Mouse (Mus musculus) hindbrain, embryonic 14.5 days (tissue): ENCODE data around the gene Bcr. TPM values are rescaled to one million over a fixed set of nuclear protein-coding genes. Genes with fewer than 3 reads are reported as not detected.
A peak's percentile ranks its signal among the peaks of the same experiment; 100 is the strongest.

ENCODE experiments used
- ATAC-seq: fragments of 200-750 bp; cut with Nextera tagmentation; 2 replicates; pipeline ENCODE4 v1.8.0; 2017; ENCODE audit warnings: moderate number of reproducible peaks, mild to moderate bottlenecking, moderate TSS enrichment, moderate library complexity; ENCODE audit not compliant: low FRiP score
- DNase-seq: peaks from one replicate; pipeline ENCODE4 v3.0.0-alpha.2; 2015; ENCODE audit warnings: low spot score
- H3K27ac ChIP-seq: fragments of 300-500 bp; sonication (generic); 2 replicates; pipeline ENCODE4 v1.5.1; 2014; ENCODE audit warnings: mild to moderate bottlenecking, moderate library complexity
- H3K27me3 ChIP-seq: fragments of 300-500 bp; sonication (generic); 2 replicates; pipeline ENCODE4 v1.6.1; 2014; ENCODE audit warnings: mild to moderate bottlenecking, low read length, mixed read lengths; ENCODE audit not compliant: control insufficient read depth, insufficient read depth
- H3K36me3 ChIP-seq: fragments of 300-500 bp; sonication (generic); replicated peaks from 2 replicates; pipeline ENCODE4 v1.6.1; 2014; ENCODE audit not compliant: control insufficient read depth, insufficient read depth
- H3K4me1 ChIP-seq: fragments of 300-500 bp; sonication (generic); replicated peaks from 2 replicates; pipeline ENCODE4 v1.6.1; 2014; ENCODE audit warnings: antibody characterized with exemption, low read length, mixed read lengths; ENCODE audit not compliant: control insufficient read depth, insufficient read depth
- H3K4me2 ChIP-seq: fragments of 300-500 bp; sonication (generic); replicated peaks from 2 replicates; pipeline ENCODE4 v1.6.1; 2014; ENCODE audit warnings: mild to moderate bottlenecking, moderate library complexity
- H3K4me3 ChIP-seq: fragments of 300-500 bp; sonication (generic); replicated peaks from 2 replicates; pipeline ENCODE4 v1.5.1; 2014; ENCODE audit warnings: mild to moderate bottlenecking, low read length
- H3K9ac ChIP-seq: fragments of 300-500 bp; sonication (generic); 2 replicates; pipeline ENCODE4 v1.6.1; 2014
- H3K9me3 ChIP-seq: fragments of 300-500 bp; sonication (generic); 2 replicates; pipeline ENCODE4 v1.6.1; 2016; ENCODE audit warnings: low read length; ENCODE audit not compliant: control insufficient read depth
- WGBS: fragments of 180-500 bp; shearing (Covaris S2); extraction: QIAGEN DNeasy Blood & Tissue Kit; methylation state at CpG from one replicate; pipeline ENCODE4 v1.1.7; 2014; 5-methylcytosine and 5-hydroxymethylcytosine counted together
- polyA plus RNA-seq: library from polyadenylated mRNA; unstranded; fragments of >200 nt; fragmentation: Nextera tagmentation; extraction: Ambion mirVana; gene quantifications from 2 replicates; pipeline ENCODE4 v1.2.1, GENCODE M21; 2014

Gene Bcr
- polyA plus RNA-seq, 1 experiment from 2014 or later = 24.0 TPM

DNA sequence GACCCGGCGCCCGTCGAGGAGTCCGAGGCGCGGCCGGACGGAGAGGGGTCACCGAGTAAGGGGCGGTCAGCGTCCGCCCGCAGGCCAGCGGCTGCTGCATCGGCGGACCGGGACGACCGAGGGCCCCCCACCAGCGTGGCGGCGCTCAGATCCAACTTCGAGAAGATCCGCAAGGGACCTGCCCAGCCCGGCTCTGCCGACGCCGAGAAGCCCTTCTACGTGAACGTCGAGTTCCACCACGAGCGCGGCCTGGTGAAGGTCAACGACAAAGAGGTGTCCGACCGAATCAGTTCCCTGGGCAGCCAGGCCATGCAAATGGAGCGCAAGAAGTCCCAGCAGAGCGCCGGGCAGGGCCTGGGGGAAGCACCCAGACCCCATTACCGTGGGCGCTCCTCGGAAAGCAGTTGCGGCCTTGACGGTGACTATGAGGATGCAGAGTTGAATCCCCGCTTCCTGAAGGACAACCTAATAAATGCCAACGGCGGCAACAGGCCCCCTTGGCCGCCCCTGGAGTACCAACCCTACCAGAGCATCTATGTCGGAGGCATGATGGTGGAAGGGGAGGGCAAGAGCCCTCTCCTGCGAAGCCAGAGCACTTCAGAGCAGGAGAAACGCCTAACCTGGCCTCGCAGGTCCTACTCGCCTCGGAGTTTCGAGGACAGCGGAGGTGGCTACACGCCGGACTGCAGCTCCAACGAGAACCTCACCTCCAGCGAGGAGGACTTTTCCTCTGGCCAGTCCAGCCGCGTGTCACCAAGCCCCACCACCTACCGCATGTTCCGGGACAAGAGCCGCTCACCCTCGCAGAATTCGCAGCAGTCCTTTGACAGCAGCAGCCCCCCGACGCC, 1.2 kb downstream of the Bcr start:
- Histone ChIP-seq H3K36me3 (no peaks in the 10 kb centered on the region), H3K9me3 (no peaks in the 10 kb centered on the region), H3K4me2 (peak overlapping the region; percentile 92), H3K27ac (peak overlapping the region; percentile 89), H3K4me1 (peaks cover 60% of the 10 kb centered on the region), H3K9ac (peak overlapping the region; percentile 91), H3K27me3 (no peaks in the 10 kb centered on the region), H3K4me3 (peak overlapping the region; percentile 91)
- WGBS = 2% methylated on average over 71 of the region's 71 CpGs
- ATAC-seq (no peak), DNase-seq (no peak)

- Histone ChIP-seq H3K27ac (no peak overlapping the region), H3K9me3 (no peaks in the 10 kb centered on the region), H3K9ac (peak overlapping the region; percentile 91), H3K36me3 (no peaks in the 10 kb centered on the region), H3K4me1 (peaks cover 65% of the 10 kb centered on the region), H3K27me3 (no peaks in the 10 kb centered on the region), H3K4me2 (peak overlapping the region; percentile 92), H3K4me3 (peak overlapping the region; percentile 91)
- WGBS = 15% methylated on average over 6 of the region's 6 CpGs
- DNase-seq (no peak), ATAC-seq (no peak)
These were observed 1.8 kb downstream of the Bcr start for GRCm38 (mm10) chr10:75062189-75062561.

DNA sequence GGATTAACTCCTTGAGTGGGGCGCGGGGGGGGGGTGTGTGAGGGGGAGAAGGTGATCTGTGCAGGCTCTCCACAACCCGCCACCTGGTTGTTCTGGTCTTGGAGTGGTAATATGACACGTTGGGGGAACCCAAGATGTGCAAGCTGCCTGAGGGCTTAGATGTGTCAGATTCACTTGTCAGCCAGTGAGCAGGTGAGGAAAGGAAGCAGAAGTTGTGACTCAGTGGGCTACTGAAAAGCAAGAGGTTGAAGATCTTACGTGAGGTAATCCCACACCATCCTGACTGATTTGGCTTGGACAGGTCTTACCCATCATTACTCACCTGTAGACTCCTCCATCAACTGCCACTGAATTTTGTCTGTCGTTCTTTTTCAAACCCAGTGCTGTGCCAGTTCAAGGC, 2.2 kb downstream of the Bcr start:
- WGBS = 55% methylated on average over 6 of the region's 6 CpGs
- peaks cover 69% of the 10 kb centered on the region for H3K4me1 ChIP-seq
- H3K27ac ChIP-seq = no peak overlapping the region
- peak overlapping the region; percentile 91 for H3K4me3 ChIP-seq
- no peaks in the 10 kb centered on the region for H3K36me3 ChIP-seq
- peak overlapping the region; percentile 92 for H3K4me2 ChIP-seq
- no peak for DNase-seq
- H3K9me3 ChIP-seq = no peaks in the 10 kb centered on the region
- H3K9ac ChIP-seq = peak overlapping the region; percentile 91
- no peaks in the 10 kb centered on the region for H3K27me3 ChIP-seq
- no peak for ATAC-seq

- Histone ChIP-seq H3K27ac (no peak overlapping the region), H3K27me3 (no peaks in the 10 kb centered on the region), H3K4me2 (peak overlapping the region; percentile 92), H3K36me3 (no peaks in the 10 kb centered on the region), H3K4me3 (peak overlapping the region; percentile 91), H3K4me1 (peaks cover 69% of the 10 kb centered on the region), H3K9me3 (no peaks in the 10 kb centered on the region), H3K9ac (peak overlapping the region; percentile 32)
- 54% methylated on average over 12 of the region's 12 CpGs for WGBS
- ATAC-seq = no peak
- DNase-seq = no peak
These were observed 3.0 kb downstream of the Bcr start for GRCm38 (mm10) chr10:75063301-75063965.

- Histone ChIP-seq H3K9ac (no peak overlapping the region), H3K9me3 (no peaks in the 10 kb centered on the region), H3K4me3 (no peak overlapping the region), H3K27me3 (no peaks in the 10 kb centered on the region), H3K4me2 (peak overlapping the region; percentile 92; the same call in 1 of the 2 replicates), H3K27ac (no peak overlapping the region), H3K36me3 (no peaks in the 10 kb centered on the region), H3K4me1 (peaks cover 68% of the 10 kb centered on the region)
- DNase-seq = no peak
- WGBS = 72% methylated on average over 6 of the region's 6 CpGs
- no peak for ATAC-seq
These were observed 5.3 kb downstream of the Bcr start for GRCm38 (mm10) chr10:75065691-75066090.

DNA sequence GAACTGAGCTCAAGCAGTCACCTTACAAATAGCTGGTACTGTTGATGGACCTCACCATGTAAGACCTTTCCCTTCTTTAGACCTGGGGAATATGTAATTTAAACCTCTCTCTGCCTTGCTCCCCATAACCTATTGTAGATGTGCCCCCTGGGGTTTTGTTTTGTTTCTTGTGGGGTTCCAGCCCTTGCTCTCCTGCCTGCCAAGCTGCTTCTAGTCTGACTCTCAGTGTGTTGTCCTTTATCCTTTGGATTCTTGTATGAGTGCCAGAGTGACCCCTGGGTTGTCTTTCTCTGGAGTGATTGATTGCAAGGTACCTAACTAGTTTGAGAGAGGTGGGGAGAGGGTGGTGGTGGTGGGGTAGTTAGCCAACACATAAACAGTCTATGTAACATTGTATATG, 7.1 kb downstream of the Bcr start:
- H3K4me1 ChIP-seq = peaks cover 59% of the 10 kb centered on the region
- no peaks in the 10 kb centered on the region for H3K27me3 ChIP-seq
- DNase-seq = no peak
- ATAC-seq = no peak
- H3K27ac ChIP-seq = no peak overlapping the region
- no peak overlapping the region for H3K4me2 ChIP-seq
- H3K4me3 ChIP-seq = no peak overlapping the region
- no peaks in the 10 kb centered on the region for H3K9me3 ChIP-seq
- H3K9ac ChIP-seq = no peak overlapping the region
- H3K36me3 ChIP-seq = no peaks in the 10 kb centered on the region

- H3K27ac ChIP-seq = no peak overlapping the region
- no peaks in the 10 kb centered on the region for H3K27me3 ChIP-seq
- H3K9me3 ChIP-seq = no peaks in the 10 kb centered on the region
- peaks cover 52% of the 10 kb centered on the region for H3K4me1 ChIP-seq
- DNase-seq (no peak), ATAC-seq (no peak)
- no peaks in the 10 kb centered on the region for H3K36me3 ChIP-seq
- 60% methylated on average over 2 of the region's 2 CpGs for WGBS
- no peak overlapping the region for H3K4me3 ChIP-seq
- H3K9ac ChIP-seq = no peak overlapping the region
- no peak overlapping the region for H3K4me2 ChIP-seq
These were observed 7.7 kb downstream of the Bcr start for GRCm38 (mm10) chr10:75068086-75068485.

- no peak overlapping the region for H3K9ac ChIP-seq
- no peak overlapping the region for H3K4me2 ChIP-seq
- H3K9me3 ChIP-seq = no peaks in the 10 kb centered on the region
- no peak overlapping the region for H3K27ac ChIP-seq
- peaks cover 45% of the 10 kb centered on the region for H3K4me1 ChIP-seq
- no peaks in the 10 kb centered on the region for H3K36me3 ChIP-seq
- no peak overlapping the region for H3K4me3 ChIP-seq
- WGBS = 63% methylated on average over 12 of the region's 12 CpGs
- no peak for DNase-seq
- no peak for ATAC-seq
- H3K27me3 ChIP-seq = no peaks in the 10 kb centered on the region
These were observed 8.4 kb downstream of the Bcr start for GRCm38 (mm10) chr10:75068624-75069328.

DNA sequence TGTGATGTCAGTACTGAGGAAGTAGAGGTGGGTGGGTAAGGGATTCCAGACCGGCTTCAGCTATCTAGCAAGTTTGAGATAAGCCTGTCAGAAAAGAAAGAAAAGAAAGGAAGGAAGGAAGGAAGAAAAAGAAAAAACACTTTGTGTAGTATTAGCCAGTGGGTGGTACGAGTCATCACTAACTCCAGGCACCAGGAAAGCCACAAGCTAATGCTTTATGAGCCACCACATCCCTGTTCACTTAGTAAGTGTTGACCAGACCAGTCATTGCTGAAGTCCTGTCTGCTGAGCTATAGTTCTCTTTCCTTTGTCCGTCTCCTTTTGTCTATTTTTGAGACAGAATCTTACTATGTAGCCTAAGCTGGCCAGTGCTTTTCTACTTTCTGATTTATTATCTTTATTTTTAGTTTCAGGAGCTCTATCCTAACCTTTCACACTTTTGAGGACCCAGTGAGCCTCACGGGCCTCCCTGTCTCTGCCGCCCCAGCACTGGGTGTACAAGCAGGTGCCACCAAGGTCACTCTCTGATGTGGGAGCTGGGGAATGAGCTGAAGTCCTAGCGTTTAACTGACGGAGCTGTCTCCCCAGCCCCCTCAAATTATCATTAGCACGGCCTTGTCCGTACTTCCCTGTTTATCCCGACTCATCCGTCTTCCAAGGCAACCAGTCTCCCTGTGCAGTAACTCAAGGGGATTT, 10.0 kb downstream of the Bcr start:
- Histone ChIP-seq H3K9me3 (no peaks in the 10 kb centered on the region), H3K4me3 (no peak overlapping the region), H3K27ac (no peak overlapping the region), H3K4me2 (no peak overlapping the region), H3K4me1 (peaks cover 29% of the 10 kb centered on the region), H3K9ac (no peak overlapping the region), H3K27me3 (no peaks in the 10 kb centered on the region), H3K36me3 (no peaks in the 10 kb centered on the region)
- 69% methylated on average over 11 of the region's 11 CpGs for WGBS
- DNase-seq (no peak), ATAC-seq (no peak)
